Mouse (Mus musculus) kidney, embryonic 16.5 days (tissue): ENCODE results near the gene Bbof1. TPM values are rescaled to one million over a fixed set of nuclear protein-coding genes. Genes with fewer than 3 reads are reported as not detected.

Source experiments
- ATAC-seq: fragments of 200-750 bp; cut with Nextera tagmentation; 2 replicates; pipeline ENCODE4 v1.8.0; 2017; ENCODE audit warnings: moderate TSS enrichment; ENCODE audit not compliant: low FRiP score, low TSS enrichment
- H3K27ac ChIP-seq: fragments of 300-500 bp; sonication (generic); 2 replicates; pipeline ENCODE4 v1.5.1; 2014; ENCODE audit warnings: low read length
- H3K27me3 ChIP-seq: fragments of 300-500 bp; sonication (generic); 2 replicates; pipeline ENCODE4 v1.6.1; 2014; ENCODE audit warnings: low read length, control low read depth, mixed read lengths; ENCODE audit not compliant: insufficient read depth
- H3K36me3 ChIP-seq: fragments of 300-500 bp; sonication (generic); 2 replicates; pipeline ENCODE4 v1.6.1; 2014; ENCODE audit warnings: low read length, control low read depth, mixed read lengths; ENCODE audit not compliant: insufficient read depth
- H3K4me1 ChIP-seq: fragments of 300-500 bp; sonication (generic); 2 replicates; pipeline ENCODE4 v1.6.1; 2014; ENCODE audit warnings: low read length, control low read depth, mixed read lengths; ENCODE audit not compliant: insufficient read depth
- H3K4me2 ChIP-seq: fragments of 300-500 bp; sonication (generic); replicated peaks from 2 replicates; pipeline ENCODE4 v1.6.1; 2014; ENCODE audit warnings: low read depth, low read length
- H3K4me3 ChIP-seq: fragments of 300-500 bp; sonication (generic); 2 replicates; pipeline ENCODE4 v1.5.1; 2014; ENCODE audit warnings: mild to moderate bottlenecking, low read length
- H3K9ac ChIP-seq: fragments of 300-500 bp; sonication (generic); replicated peaks from 2 replicates; pipeline ENCODE4 v1.6.1; 2014; ENCODE audit warnings: low read length
- H3K9me3 ChIP-seq: fragments of 300-500 bp; sonication (generic); 2 replicates; pipeline ENCODE4 v1.6.1; 2016; ENCODE audit warnings: low read length, control low read depth
- WGBS: fragments of 180-500 bp; shearing (Covaris S2); extraction: QIAGEN DNeasy Blood & Tissue Kit; methylation state at CpG from one replicate; pipeline ENCODE4 v1.1.7; 2014; 5-methylcytosine and 5-hydroxymethylcytosine counted together
- polyA plus RNA-seq: library from polyadenylated mRNA; unstranded; fragments of >200 nt; fragmentation: Nextera tagmentation; extraction: Ambion mirVana; gene quantifications from 2 replicates; pipeline ENCODE4 v1.2.1, GENCODE M21; 2015

Gene Bbof1
- polyA plus RNA-seq, 1 experiment from 2014 or later, result 1.5 TPM

DNA sequence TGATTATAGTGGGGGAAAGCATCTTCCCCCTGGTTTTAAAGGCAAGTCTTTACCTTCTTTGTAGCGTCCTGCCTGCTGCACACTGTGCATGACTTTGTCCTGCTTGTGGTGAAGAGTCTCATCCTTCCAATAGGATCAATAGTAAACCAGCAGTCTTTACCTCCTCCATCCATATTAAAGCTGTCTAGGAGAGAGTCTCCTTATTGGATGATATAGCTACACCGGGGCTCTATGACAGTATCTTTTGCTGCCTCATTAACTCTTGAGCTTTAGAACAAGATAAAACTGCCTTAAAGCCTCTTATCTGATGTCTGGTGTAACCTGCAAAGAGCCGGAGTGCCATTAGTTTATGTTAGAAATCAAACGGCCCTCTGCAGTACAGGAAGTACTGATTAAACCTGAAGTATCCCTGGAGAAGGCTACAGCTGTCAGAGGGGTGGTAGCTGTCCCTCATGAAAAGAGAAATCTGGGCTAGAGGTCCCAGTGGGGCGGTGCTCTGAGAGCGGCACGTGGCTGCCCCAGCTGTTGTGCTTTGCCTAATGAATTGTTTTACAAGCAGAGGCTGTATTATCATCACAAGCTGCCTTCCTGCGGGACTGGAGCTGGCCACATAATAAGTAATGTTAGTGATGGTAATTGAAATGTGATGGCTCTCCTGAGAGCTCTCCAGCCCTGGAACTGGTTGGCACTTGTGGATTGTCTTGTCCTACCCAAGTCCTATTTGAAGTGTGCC lies 78.6 kb downstream of the Bbof1 start:
- 21% methylated on average over 8 of the region's 8 CpGs for WGBS
- Histone ChIP-seq H3K4me3 (no peak overlapping the region), H3K27me3 (no peaks in the 10 kb centered on the region), H3K27ac (no peak overlapping the region), H3K9me3 (no peaks in the 10 kb centered on the region), H3K4me1 (peaks cover 12% of the 10 kb centered on the region), H3K4me2 (no peak overlapping the region; the same call in 1 of the 2 replicates), H3K9ac (no peak overlapping the region), H3K36me3 (no peaks in the 10 kb centered on the region)
- ATAC-seq, result peak; percentile 61; the same call in 1 of the 2 replicates

Other genes with a start within 250 kb of the Bbof1 start
- 8.6 and 9.3 TPM in 2 replicates for gene Elmsan1, start 190.2 kb upstream of the Bbof1 start, polyA plus RNA-seq
- 32.5 and 34.8 TPM in 2 replicates for gene Ptgr2, start 123.8 kb upstream of the Bbof1 start, polyA plus RNA-seq
- gene Zfp410, start 92.2 kb upstream of the Bbof1 start, polyA plus RNA-seq, result 85.5 and 93.7 TPM in 2 replicates
- 54.3 and 56.0 TPM in 2 replicates for gene Coq6, start 47.4 kb upstream of the Bbof1 start, polyA plus RNA-seq
- gene Fam161b, start 47.2 kb upstream of the Bbof1 start, polyA plus RNA-seq, result 4.0 and 4.6 TPM in 2 replicates
- gene Entpd5, start within 50 bp of the Bbof1 start, polyA plus RNA-seq, result 57.7 and 68.8 TPM in 2 replicates
- gene Rnf113a2, start 8.1 kb downstream of the Bbof1 start, polyA plus RNA-seq, result 22.3 and 23.0 TPM in 2 replicates
- gene Aldh6a1, start 41.9 kb downstream of the Bbof1 start, polyA plus RNA-seq, result 89.2 and 93.4 TPM in 2 replicates
- 21.7 and 23.7 TPM in 2 replicates for gene Lin52, start 42.4 kb downstream of the Bbof1 start, polyA plus RNA-seq
- gene Vsx2, start 160.7 kb downstream of the Bbof1 start, polyA plus RNA-seq, result not detected in 2 replicates
- gene Abcd4, start 208.3 kb downstream of the Bbof1 start, polyA plus RNA-seq, result 22.4 and 24.6 TPM in 2 replicates
- not detected in 2 replicates for gene Vrtn, start 231.9 kb downstream of the Bbof1 start, polyA plus RNA-seq